In the genomic region with DNA sequence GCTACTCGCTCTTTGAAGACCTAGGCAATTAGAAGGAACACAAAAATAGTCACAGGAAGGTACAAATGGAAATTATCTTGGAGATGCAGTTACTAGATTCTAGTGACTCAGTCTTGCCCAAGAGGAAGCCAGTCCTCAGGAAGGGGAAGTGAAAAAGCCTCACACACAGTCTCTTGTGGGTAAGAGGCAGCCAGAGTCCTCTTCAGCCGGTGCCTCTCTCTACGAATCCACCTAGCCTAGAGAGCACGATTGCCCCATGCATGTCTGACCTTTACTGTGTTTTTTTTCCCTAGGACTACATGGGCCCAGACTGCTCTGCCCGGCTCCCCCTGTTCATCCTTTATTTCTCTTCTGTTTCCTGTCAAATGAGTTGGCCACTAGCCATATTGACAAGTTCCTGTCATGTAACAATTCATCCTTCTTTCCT, we compare ENCODE assay signal across 12 mouse cellular contexts.
DNase-seq lines count a peak whose midpoint lies in the region; ATAC-seq and TF ChIP-seq lines count a peak whose summit lies in the region.
"Had no signal": no experiment of that assay in that cellular context is flagged by ENCODE, and none has a peak within 500 bp of the region (broad histone marks: within the 10 kb centered on the region; RNA-seq: fewer than 3 reads in every experiment).

No protein-coding gene starts in this region.

- dilution Hi-C loops in CH12.LX (cut with MboI; ENCODE audit: extremely low pct_ligation_motif_present, extremely low pct_unique_long_range_greater_than_20kb, low sequenced_read_pairs), result no loop called here

- H3K4me2 ChIP-seq in CH12.LX (ENCODE audit: insufficient read depth, low read depth, poor library complexity, severe bottlenecking), result peak overlapping the region; percentile 52
- no peak overlapping the region for H3K4me2 ChIP-seq in liver, embryonic 13.5 days
- H3K4me2 ChIP-seq: limb, embryonic 13.5 days; stomach, embryonic 15.5 days had no signal

- WGBS in liver, embryonic 13.5 days (ENCODE audit: insufficient replicate concordance), result 15% methylated on average over 5 of the region's 5 CpGs

- H3K9me3 ChIP-seq in CH12.LX (replicated peaks; ENCODE audit: low read length), result no peaks in the 10 kb centered on the region
- no peaks in the 10 kb centered on the region for H3K9me3 ChIP-seq in liver, embryonic 13.5 days (replicated peaks)
- H3K9me3 ChIP-seq: limb, embryonic 13.5 days; stomach, embryonic 15.5 days had no signal

- peak; percentile 48 for DNase-seq in heart, adult 8-10 months (ENCODE audit: low spot score)
- DNase-seq in heart, postnatal 14 days, result no peak
- peak; percentile 94 for DNase-seq in CH12.LX (ENCODE audit: extremely low read depth)
- no peak for DNase-seq in liver, embryonic 13.5 days
- DNase-seq in c-Kit-positive CD71-positive TER-119-positive erythroid progenitor cells, embryonic 14.5 days (ENCODE audit: low spot score), result no peak
- DNase-seq in gastrocnemius, postnatal 25 days, result no peak
- no peak for DNase-seq in layer of hippocampus, adult 8-10 months (ENCODE audit: low spot score in 2 of 2)
- DNase-seq: adrenal gland, adult 8-10 months; kidney, postnatal 14 days had no signal

- no peaks in the 10 kb centered on the region for H3K79me2 ChIP-seq in CH12.LX (replicated peaks; ENCODE audit: control insufficient read depth, extremely low read depth, insufficient read depth, poor library complexity, severe bottlenecking)

- 0 out of 2 replicates have a peak overlapping the region, but pooled peaks have one; percentile 2 for H3K27ac ChIP-seq in CH12.LX (ENCODE audit: insufficient read depth, low read depth)
- H3K27ac ChIP-seq in liver, embryonic 13.5 days, result no peak overlapping the region
- H3K27ac ChIP-seq: limb, embryonic 13.5 days; stomach, embryonic 15.5 days had no signal

- ATAC-seq in liver, embryonic 13.5 days (ENCODE audit: low read depth), result peak; percentile 53
- peak; percentile 99 for ATAC-seq in neutrophil, adult 5-6 weeks (ENCODE audit: extremely low read depth, insufficient number of reproducible peaks, low FRiP score, poor library complexity, severe bottlenecking)

- TF ChIP-seq RAD21 in CH12.LX (IDR thresholded peaks at IDR 0.05; ENCODE audit: low read depth, low read length), result peak; percentile 15

- no peak overlapping the region for H3K4me3 ChIP-seq in CH12.LX (replicated peaks in 1 of 3; ENCODE audit: low read depth in 2 of 3, low read length in 2 of 3, poor library complexity in 1 of 3)
- no peak overlapping the region for H3K4me3 ChIP-seq in liver, embryonic 13.5 days (replicated peaks)
- H3K4me3 ChIP-seq: limb, embryonic 13.5 days; stomach, embryonic 15.5 days had no signal

- intact Hi-C loops in heart, postnatal 14 days (cut with DNase I), result no loop called here

- in situ Hi-C loops in CH12.LX (cut with MboI; ENCODE audit: low pct_ligation_motif_present, low pct_unique_long_range_greater_than_20kb, low sequenced_read_pairs), result loop anchor here (25.0 kb wide), 1 partner anchor 666 kb away; a partner anchor contains a TSS

- TF ChIP-seq CTCF in CH12.LX (conservative IDR thresholded peaks at IDR 0.05 in 1 of 2, IDR thresholded peaks at IDR 0.05 in 1 of 2; ENCODE audit: low read depth in 2 of 2, low read length in 2 of 2), result no peak

- TF ChIP-seq POLR2A in CH12.LX (IDR thresholded peaks at IDR 0.05; ENCODE audit: low read depth, low read length), result peak; percentile 45; the same call in 1 of the 2 replicates

- H3K36me3 ChIP-seq in CH12.LX (replicated peaks in 1 of 2; ENCODE audit: control insufficient read depth in 1 of 2, insufficient read depth in 1 of 2, low read length in 1 of 2), result no peaks in the 10 kb centered on the region
- no peaks in the 10 kb centered on the region for H3K36me3 ChIP-seq in liver, embryonic 13.5 days
- H3K36me3 ChIP-seq: limb, embryonic 13.5 days; stomach, embryonic 15.5 days had no signal

- peak; percentile 100 for TF ChIP-seq EP300 in CH12.LX (IDR thresholded peaks at IDR 0.05; ENCODE audit: low read length)

- no peak overlapping the region for H3K9ac ChIP-seq in CH12.LX (ENCODE audit: insufficient read depth, low read depth)
- H3K9ac ChIP-seq in liver, embryonic 13.5 days, result no peak overlapping the region
- H3K9ac ChIP-seq: limb, embryonic 13.5 days; stomach, embryonic 15.5 days had no signal

- H3K27me3 ChIP-seq in CH12.LX (replicated peaks), result no peaks in the 10 kb centered on the region
- H3K27me3 ChIP-seq in liver, embryonic 13.5 days, result peaks cover 1% of the 10 kb centered on the region; the same call in 1 of the 2 replicates
- H3K27me3 ChIP-seq: limb, embryonic 13.5 days; stomach, embryonic 15.5 days had no signal

- peaks cover 13 to 55% of the 10 kb centered on the region in 2 experiments for H3K4me1 ChIP-seq in CH12.LX (ENCODE audit: control insufficient read depth in 1 of 2, insufficient read depth in 2 of 2)
- H3K4me1 ChIP-seq in liver, embryonic 13.5 days (replicated peaks), result no peaks in the 10 kb centered on the region

TF ChIP-seq in CH12.LX, 34 proteins besides CTCF, POLR2A, EP300 and RAD21:
- TF ChIP-seq POLR2AphosphoS2 (IDR thresholded peaks at IDR 0.05; ENCODE audit: low read depth, low read length) (no peak), JUN (IDR thresholded peaks at IDR 0.05; ENCODE audit: insufficient read depth, low read depth, low read length) (peak; percentile 81), IRF4 (IDR thresholded peaks at IDR 0.05; ENCODE audit: low read depth, low read length) (peak; percentile 99), BHLHE40 (IDR thresholded peaks at IDR 0.05; ENCODE audit: low read depth, low read length) (peak; percentile 78), CHD1 (IDR thresholded peaks at IDR 0.05; ENCODE audit: low read depth, low read length) (no peak), NRF1 (IDR thresholded peaks at IDR 0.05; ENCODE audit: low read depth, low read length) (no peak), USF2 (conservative IDR thresholded peaks at IDR 0.05; ENCODE audit: low read depth, low read length) (no peak), MYC (IDR thresholded peaks at IDR 0.05; ENCODE audit: low read depth, low read length) (0 out of 2 replicates have a peak, but pooled peaks have one; percentile 66), HCFC1 (IDR thresholded peaks at IDR 0.05; ENCODE audit: low read depth, low read length) (no peak), GABPA (IDR thresholded peaks at IDR 0.05; ENCODE audit: insufficient replicate concordance, low read depth, low read length) (no peak), UBTF (IDR thresholded peaks at IDR 0.05; ENCODE audit: low read depth, low read length) (no peak), KAT2A (IDR thresholded peaks at IDR 0.05; ENCODE audit: insufficient replicate concordance, low read length) (no peak), MEF2A (IDR thresholded peaks at IDR 0.05; ENCODE audit: borderline replicate concordance, low read depth, low read length) (peak; percentile 97), ZKSCAN1 (IDR thresholded peaks at IDR 0.05; ENCODE audit: borderline replicate concordance, low read depth, low read length) (no peak), CHD2 (IDR thresholded peaks at IDR 0.05; ENCODE audit: low read length) (peak; percentile 86), TBP (conservative IDR thresholded peaks at IDR 0.05; ENCODE audit: low read depth, low read length) (peak; percentile 71), PAX5 (IDR thresholded peaks at IDR 0.05; ENCODE audit: low read length) (no peak), MAZ (IDR thresholded peaks at IDR 0.05; ENCODE audit: low read depth, low read length) (no peak), USF1 (IDR thresholded peaks at IDR 0.05; ENCODE audit: low read depth, low read length) (no peak), MXI1 (IDR thresholded peaks at IDR 0.05; ENCODE audit: low read depth, low read length) (no peak), NELFE (IDR thresholded peaks at IDR 0.05; ENCODE audit: low read depth, low read length) (no peak), E2F4 (IDR thresholded peaks at IDR 0.05; ENCODE audit: insufficient replicate concordance, low read depth, low read length) (no peak), TCF12 (IDR thresholded peaks at IDR 0.05; ENCODE audit: low read depth, low read length) (peak; percentile 59; the same call in 1 of the 2 replicates), ZC3H11A (IDR thresholded peaks at IDR 0.05; ENCODE audit: low read depth, low read length) (no peak), ETS1 (conservative IDR thresholded peaks at IDR 0.05; ENCODE audit: low read depth, low read length) (peak; percentile 88), MAFK (IDR thresholded peaks at IDR 0.05; ENCODE audit: insufficient replicate concordance, low read length) (no peak), RCOR1 (conservative IDR thresholded peaks at IDR 0.05; ENCODE audit: low read depth, low read length) (peak; percentile 74; the same call in 1 of the 2 replicates), ELF1 (IDR thresholded peaks at IDR 0.05; ENCODE audit: low read depth, low read length) (peak; percentile 64), JUND (conservative IDR thresholded peaks at IDR 0.05; ENCODE audit: low read depth, low read length) (peak; percentile 86), ZMIZ1 (IDR thresholded peaks at IDR 0.05; ENCODE audit: low read depth, low read length) (no peak), SMC3 (IDR thresholded peaks at IDR 0.05; ENCODE audit: low read depth, low read length) (no peak; the same call in 1 of the 2 replicates), SIN3A (IDR thresholded peaks at IDR 0.05; ENCODE audit: low read length) (no peak), ZNF384 (IDR thresholded peaks at IDR 0.05; ENCODE audit: low read depth, low read length) (no peak), MAX (IDR thresholded peaks at IDR 0.05; ENCODE audit: low read length) (no peak)

Comparison
In these comparisons a context has a peak if more than half of its experiments do, and no peak if none do; other contexts are left out.
1. DNase-seq: peak in heart, adult 8-10 months (single experiment) and CH12.LX (single experiment); none in heart, postnatal 14 days (0 of 2), liver, embryonic 13.5 days (single experiment), c-Kit-positive CD71-positive TER-119-positive erythroid progenitor cells, embryonic 14.5 days (single experiment), gastrocnemius, postnatal 25 days (single experiment) and layer of hippocampus, adult 8-10 months (0 of 2).